Mouse (Mus musculus): ENCODE data around the gene Kcng4.

Gene Kcng4

GRCm38 (mm10) chr8:119615096-119615495 lies 20.4 kb downstream of the Kcng4 start:
- CTCF ChIA-PET: no interaction called here

GRCm38 (mm10) chr8:119612471-119612870 lies 23.0 kb downstream of the Kcng4 start, which contains the start of gene Adad2:
Gene Adad2, plus strand, starts transcription at chr8:119612747.
- CTCF ChIA-PET: no interaction called here

- CTCF ChIA-PET: interaction anchor here (1.0 kb wide), 1 partner anchor 194 kb away, joined by 3 read pairs; no protein-coding TSS in a partner anchor
These were observed 29.3 kb downstream of the Kcng4 start for GRCm38 (mm10) chr8:119606224-119606623.

- CTCF ChIA-PET: interaction anchor here (0.8 kb wide), 1 partner anchor 71 kb away, joined by 3 read pairs; no protein-coding TSS in a partner anchor
These were observed 30.5 kb downstream of the Kcng4 start, which contains the start of gene Taf1c for GRCm38 (mm10) chr8:119604996-119605395. Gene Taf1c, minus strand, starts transcription at chr8:119605222.

GRCm38 (mm10) chr8:119604398-119604803 lies 31.1 kb downstream of the Kcng4 start:
- CTCF ChIA-PET: no interaction called here

GRCm38 (mm10) chr8:119603771-119604170 lies 31.7 kb downstream of the Kcng4 start:
- CTCF ChIA-PET: no interaction called here

- CTCF ChIA-PET: interaction anchor here (1.0 kb wide), 1 partner anchor 41 kb away, joined by 3 read pairs; no protein-coding TSS in a partner anchor
These were observed 44.0 kb downstream of the Kcng4 start for GRCm38 (mm10) chr8:119591456-119591855.

GRCm38 (mm10) chr8:119590348-119590747 lies 45.1 kb downstream of the Kcng4 start:
- CTCF ChIA-PET: interaction anchor here (1.0 kb wide), 1 partner anchor 40 kb away, joined by 3 read pairs; no protein-coding TSS in a partner anchor

- CTCF ChIA-PET: no interaction called here
These were observed 46.6 kb downstream of the Kcng4 start for GRCm38 (mm10) chr8:119588844-119589243.

- CTCF ChIA-PET: no interaction called here
These were observed 47.2 kb downstream of the Kcng4 start for GRCm38 (mm10) chr8:119588321-119588720.

GRCm38 (mm10) chr8:119585901-119586300 lies 49.6 kb downstream of the Kcng4 start:
- CTCF ChIA-PET: interaction anchor here (0.6 kb wide), 1 partner anchor 12 kb away, joined by 4 read pairs; no protein-coding TSS in a partner anchor

GRCm38 (mm10) chr8:119580441-119581161 lies 54.9 kb downstream of the Kcng4 start:
- CTCF ChIA-PET: no interaction called here

GRCm38 (mm10) chr8:119579096-119579495 lies 56.4 kb downstream of the Kcng4 start:
- CTCF ChIA-PET: no interaction called here

GRCm38 (mm10) chr8:119575366-119575726 lies 60.1 kb downstream of the Kcng4 start:
- CTCF ChIA-PET: interaction anchor here (0.6 kb wide), 1 partner anchor 1246 kb away, joined by 8 read pairs; no protein-coding TSS in a partner anchor

GRCm38 (mm10) chr8:119574437-119575365 lies 60.8 kb downstream of the Kcng4 start, which contains the start of the genes Hsdl1 and Dnaaf1:
Gene Hsdl1, minus strand, starts transcription at chr8:119575183.
Gene Dnaaf1, plus strand, starts transcription at chr8:119575235.
- CTCF ChIA-PET: interaction anchor here (0.6 kb wide), 2 partner anchors 352 to 1246 kb away, joined by 3 to 8 read pairs; no protein-coding TSS in a partner anchor
